Mouse (Mus musculus) left cerebral cortex, postnatal 4 days (tissue): ENCODE measurements around the gene Rpain. TPM values are rescaled to one million over a fixed set of nuclear protein-coding genes. Genes with fewer than 3 reads are reported as not detected.

Source experiments
- DNase-seq: peaks from one replicate; pipeline ENCODE4 v3.0.0-alpha.2; 2022
- intact Hi-C: fragments of 180-260 bp; cut with DNase I; formaldehyde crosslinking; loops from one replicate; pipeline ENCODE4 v1.15.1; 2025
- total RNA-seq, 2 experiments: library from RNA; stranded (reverse); gene quantifications; 2 replicates each; pipeline ENCODE4 v1.2.3; 2021

Rpain gene
- total RNA-seq, 2 experiments from 2014 or later, result 50.2 to 50.7 TPM

- intact Hi-C loops, result no loop called here
These were observed 12.7 kb downstream of the Rpain start, which contains the start of gene C1qbp for GRCm38 (mm10) chr11:70982557-70983228. TSS of gene C1qbp (minus strand) at chr11:70983026.

GRCm38 (mm10) chr11:71001167-71001566 lies 31.2 kb downstream of the Rpain start:
- no peak for DNase-seq
- intact Hi-C loops, result loop anchor here (10.0 kb wide), 1 partner anchor 54 kb away; no protein-coding TSS in a partner anchor

More at GRCm38 (mm10) chr11:70982557-70983228, 12.7 kb downstream of the Rpain start, which contains the start of gene C1qbp:
- peak; percentile 96 for DNase-seq

- DNase-seq, result peak; percentile 44
- intact Hi-C loops, result loop anchor here (10.0 kb wide), 1 partner anchor 51 kb away; no protein-coding TSS in a partner anchor
These were observed 33.8 kb downstream of the Rpain start for GRCm38 (mm10) chr11:71003611-71004315.

GRCm38 (mm10) chr11:71004316-71004773 lies 34.3 kb downstream of the Rpain start, which contains the start of gene Dhx33:
TSS of gene Dhx33 (minus strand) at chr11:71004437.
- intact Hi-C loops, result loop anchor here (10.0 kb wide), 1 partner anchor 50 kb away; no protein-coding TSS in a partner anchor
- peak; percentile 98 for DNase-seq

GRCm38 (mm10) chr11:71005046-71005445 lies 35.0 kb downstream of the Rpain start:
- no peak for DNase-seq
- intact Hi-C loops, result loop anchor here (10.0 kb wide), 1 partner anchor 50 kb away; no protein-coding TSS in a partner anchor

- intact Hi-C loops, result loop anchor here (10.0 kb wide), 1 partner anchor 48 kb away; no protein-coding TSS in a partner anchor
- no peak for DNase-seq
These were observed 37.0 kb downstream of the Rpain start for GRCm38 (mm10) chr11:71007026-71007425.

GRCm38 (mm10) chr11:71007831-71008230 lies 37.8 kb downstream of the Rpain start:
- intact Hi-C loops, result loop anchor here (10.0 kb wide), 1 partner anchor 47 kb away; no protein-coding TSS in a partner anchor
- no peak for DNase-seq

GRCm38 (mm10) chr11:71008321-71008720 lies 38.3 kb downstream of the Rpain start:
- no peak for DNase-seq
- intact Hi-C loops, result loop anchor here (10.0 kb wide), 1 partner anchor 46 kb away; no protein-coding TSS in a partner anchor

GRCm38 (mm10) chr11:71012743-71013142 lies 42.7 kb downstream of the Rpain start:
- no peak for DNase-seq
- intact Hi-C loops, result no loop called here

GRCm38 (mm10) chr11:71017051-71017450 lies 47.0 kb downstream of the Rpain start:
- DNase-seq, result no peak
- intact Hi-C loops, result no loop called here

- DNase-seq, result no peak
- intact Hi-C loops, result no loop called here
These were observed 48.6 kb downstream of the Rpain start for GRCm38 (mm10) chr11:71018416-71019200.

GRCm38 (mm10) chr11:71019201-71020068 lies 49.4 kb downstream of the Rpain start, which contains the start of the genes Mis12 and Derl2:
TSS of gene Mis12 (plus strand) at chr11:71019611.
TSS of gene Derl2 (minus strand) at chr11:71019841.
- intact Hi-C loops, result loop anchor here (5.0 kb wide), 1 partner anchor 138 kb away; no protein-coding TSS in a partner anchor
- peak; percentile 98 for DNase-seq

Other genes starting within 250 kb of the Rpain start
- gene Zfp3, start 206.0 kb upstream of the Rpain start, total RNA-seq, result 10 to 100 TPM; 15.3 to 17.4 TPM
- not detected for gene Scimp, start 157.6 kb upstream of the Rpain start, total RNA-seq
- gene Rabep1, start 125.4 kb upstream of the Rpain start, total RNA-seq, result 100 to 1,000 TPM; 126 TPM
- gene Nup88, start 240 bp upstream of the Rpain start, total RNA-seq, result 10 to 100 TPM; 76.9 to 77.8 TPM
- gene C1qbp, start 12.8 kb downstream of the Rpain start, total RNA-seq, result 100 to 1,000 TPM; 122 to 139 TPM
- 10 to 100 TPM; 26.4 TPM for gene Dhx33, start 34.2 kb downstream of the Rpain start, total RNA-seq
- gene Mis12, start 49.4 kb downstream of the Rpain start, total RNA-seq, result 10 to 100 TPM; 13.5 to 14.5 TPM
- 10 to 100 TPM; 23.1 to 28.8 TPM for gene Derl2, start 49.6 kb downstream of the Rpain start, total RNA-seq
- gene 6330403K07Rik, start 63.3 kb downstream of the Rpain start, total RNA-seq, result 100 to 1,000 TPM; 252 to 265 TPM
- under 1 TPM; 0.38 to 0.44 TPM for gene Nlrp1a, start 174.5 kb downstream of the Rpain start, total RNA-seq